ENCODE assay signal across 8 mouse cellular contexts in the genomic region with DNA sequence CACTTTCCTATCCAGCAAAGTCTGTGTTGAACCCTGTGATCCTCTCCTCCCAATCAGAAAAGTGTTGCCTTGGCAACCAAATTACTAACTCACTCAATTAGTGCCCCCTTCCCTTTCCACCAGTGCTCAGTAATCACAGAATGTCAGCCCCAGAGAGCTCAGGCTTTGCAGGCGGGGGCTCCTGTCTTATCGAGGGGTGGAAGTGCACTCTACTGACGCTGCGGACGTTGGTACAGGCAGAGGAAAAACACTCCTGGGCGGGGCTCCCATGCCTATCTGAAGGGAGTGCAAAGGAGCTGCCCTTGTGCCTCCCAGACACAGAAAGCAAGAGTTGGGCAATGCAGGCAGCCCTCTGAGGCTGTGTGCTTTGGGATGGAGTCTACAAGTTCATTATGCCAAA. TPM values are rescaled to one million over a fixed set of nuclear protein-coding genes. Genes with fewer than 3 reads are reported as not detected.
DNase-seq lines count a peak whose midpoint lies in the region; ATAC-seq and TF ChIP-seq lines count a peak whose summit lies in the region.

No protein-coding gene starts in this region.

- peak overlapping the region; percentile 59; the same call in 1 of the 2 replicates for H3K27ac ChIP-seq in heart, embryonic 11.5 days (ENCODE audit: low read depth, low read length)
- peak overlapping the region; percentile 74 for H3K27ac ChIP-seq in forebrain, embryonic 10.5 days
- H3K27ac ChIP-seq in hindbrain, postnatal 0 days: 0 out of 2 replicates have a peak overlapping the region, but pooled peaks have one; percentile 5
- no peak overlapping the region for H3K27ac ChIP-seq in lung, embryonic 16.5 days (ENCODE audit: low read length)

- no peaks in the 10 kb centered on the region for H3K9me3 ChIP-seq in heart, embryonic 11.5 days (replicated peaks; ENCODE audit: control insufficient read depth, low read length)
- H3K9me3 ChIP-seq in forebrain, embryonic 10.5 days: no peaks in the 10 kb centered on the region
- no peaks in the 10 kb centered on the region for H3K9me3 ChIP-seq in hindbrain, postnatal 0 days (ENCODE audit: low read length)
- no peaks in the 10 kb centered on the region for H3K9me3 ChIP-seq in lung, embryonic 16.5 days (ENCODE audit: control insufficient read depth, low read length)

- 0 out of 2 replicates have a peak, but pooled peaks cover 5% of the 10 kb centered on the region for H3K27me3 ChIP-seq in heart, embryonic 11.5 days (ENCODE audit: control insufficient read depth, insufficient read depth, low read length)
- peaks cover 30% of the 10 kb centered on the region for H3K27me3 ChIP-seq in forebrain, embryonic 10.5 days (ENCODE audit: poor library complexity, severe bottlenecking)
- no peaks in the 10 kb centered on the region for H3K27me3 ChIP-seq in hindbrain, postnatal 0 days (ENCODE audit: insufficient read depth, low read length)
- peaks cover 21% of the 10 kb centered on the region for H3K27me3 ChIP-seq in lung, embryonic 16.5 days (ENCODE audit: control insufficient read depth, insufficient read depth, low read depth, low read length)

- no peak for DNase-seq in heart, postnatal 36 days
- peak; percentile 50 to 70 for DNase-seq in adrenal gland, adult (ENCODE audit: inconsistent age in 2 of 2, low spot score in 1 of 2)
- DNase-seq in forebrain, embryonic 10.5 days (ENCODE audit: extremely low spot score, low spot score): peak; percentile 60
- peak; percentile 69 for DNase-seq in hindbrain, postnatal 0 days (ENCODE audit: low spot score)
- DNase-seq in spleen, postnatal 10 days (ENCODE audit: low spot score in 2 of 2): peak; percentile 62 to 80
- DNase-seq in cerebellum, postnatal 14 days: no peak

- peaks cover 41% of the 10 kb centered on the region for H3K4me1 ChIP-seq in heart, embryonic 11.5 days (ENCODE audit: control insufficient read depth, insufficient read depth, low read length)
- peaks cover 51% of the 10 kb centered on the region for H3K4me1 ChIP-seq in forebrain, embryonic 10.5 days
- peaks cover 13% of the 10 kb centered on the region; the same call in 1 of the 2 replicates for H3K4me1 ChIP-seq in hindbrain, postnatal 0 days (ENCODE audit: insufficient read depth, low read length)
- H3K4me1 ChIP-seq in lung, embryonic 16.5 days (replicated peaks; ENCODE audit: control insufficient read depth, insufficient read depth, low read length): peaks cover 14% of the 10 kb centered on the region

- no peak for TF ChIP-seq CTCF in hindbrain, postnatal 0 days (IDR thresholded peaks at IDR 0.05; ENCODE audit: low read depth)

- H3K36me3 ChIP-seq in heart, embryonic 11.5 days (ENCODE audit: control insufficient read depth, insufficient read depth, low read length): no peaks in the 10 kb centered on the region
- no peaks in the 10 kb centered on the region for H3K36me3 ChIP-seq in forebrain, embryonic 10.5 days (replicated peaks)
- no peaks in the 10 kb centered on the region for H3K36me3 ChIP-seq in hindbrain, postnatal 0 days (ENCODE audit: insufficient read depth, low read length)
- no peaks in the 10 kb centered on the region for H3K36me3 ChIP-seq in lung, embryonic 16.5 days (ENCODE audit: control insufficient read depth, insufficient read depth, low read length)

- H3K9ac ChIP-seq in heart, embryonic 11.5 days (ENCODE audit: low read depth, low read length): no peak overlapping the region
- H3K9ac ChIP-seq in hindbrain, postnatal 0 days (replicated peaks; ENCODE audit: low read length): no peak overlapping the region
- no peak overlapping the region for H3K9ac ChIP-seq in lung, embryonic 16.5 days (ENCODE audit: low read length)

- peak; percentile 84 for ATAC-seq in heart, embryonic 11.5 days (replicated peaks; ENCODE audit: insufficient number of reproducible peaks, low FRiP score, low TSS enrichment)
- peak; percentile 63 for ATAC-seq in hindbrain, postnatal 0 days
- peak; percentile 47 for ATAC-seq in lung, embryonic 16.5 days (ENCODE audit: low read depth)

- intact Hi-C loops in heart, postnatal 36 days (cut with DNase I): no loop called here

- H3K4me2 ChIP-seq in heart, embryonic 11.5 days: peak overlapping the region; percentile 54
- peak overlapping the region; percentile 35 for H3K4me2 ChIP-seq in hindbrain, postnatal 0 days (ENCODE audit: low read depth, low read length)
- H3K4me2 ChIP-seq in lung, embryonic 16.5 days (ENCODE audit: low read depth, low read length): peak overlapping the region; percentile 23; the same call in 1 of the 2 replicates

- WGBS in heart, embryonic 11.5 days (ENCODE audit: insufficient replicate concordance): 0% methylated on average over 6 of the region's 6 CpGs
- WGBS in forebrain, embryonic 10.5 days: under 1% methylated on average over 6 of the region's 6 CpGs
- WGBS in hindbrain, postnatal 0 days: 2% methylated on average over 6 of the region's 6 CpGs
- WGBS in lung, embryonic 16.5 days: 3% methylated on average over 6 of the region's 6 CpGs

- 0 out of 2 replicates have a peak overlapping the region, but pooled peaks have one; percentile 8 for H3K4me3 ChIP-seq in heart, embryonic 11.5 days (ENCODE audit: low read depth, low read length)
- peak overlapping the region; percentile 35 for H3K4me3 ChIP-seq in forebrain, embryonic 10.5 days
- no peak overlapping the region for H3K4me3 ChIP-seq in hindbrain, postnatal 0 days (ENCODE audit: low read length)
- no peak overlapping the region for H3K4me3 ChIP-seq in lung, embryonic 16.5 days (ENCODE audit: low read length)

RNA-seq across cellular contexts. Expression of a gene that starts 6.0 kb away (rescaled TPM):
- 3.5 and 3.6 TPM in 2 replicates for polyA plus RNA-seq in heart, embryonic 11.5 days (2014; fragmentation: Nextera tagmentation; extraction: Ambion mirVana)
- 1 to 10 TPM; 4.6 to 6.2 TPM for total RNA-seq in heart, postnatal 36 days (2021)
- 10.9 and 11.8 TPM in 2 replicates for polyA plus RNA-seq in forebrain, embryonic 10.5 days (2016; fragmentation: Nextera tagmentation; extraction: Ambion mirVana)
- 26.6 and 33.8 TPM in 2 replicates for total RNA-seq in hindbrain, postnatal 0 days (2014; rRNA removed)
- 24.4 and 27.0 TPM in 2 replicates for polyA plus RNA-seq in hindbrain, postnatal 0 days (2015; fragmentation: Nextera tagmentation; extraction: Ambion mirVana)
- 8.2 and 9.1 TPM in 2 replicates for polyA plus RNA-seq in lung, embryonic 16.5 days (2015; fragmentation: Nextera tagmentation; extraction: Ambion mirVana)

RNA-seq across cellular contexts. Expression of a gene that starts 12.1 kb away (rescaled TPM):
- polyA plus RNA-seq in heart, embryonic 11.5 days (2014; fragmentation: Nextera tagmentation; extraction: Ambion mirVana): 1.1 and 2.2 TPM in 2 replicates
- total RNA-seq in heart, postnatal 36 days (2021): 1 to 10 TPM; 5.0 to 7.7 TPM
- polyA plus RNA-seq in forebrain, embryonic 10.5 days (2016; fragmentation: Nextera tagmentation; extraction: Ambion mirVana): 5.4 and 5.5 TPM in 2 replicates
- total RNA-seq in hindbrain, postnatal 0 days (2014; rRNA removed): 9.0 and 13.2 TPM in 2 replicates
- 5.8 and 7.3 TPM in 2 replicates for polyA plus RNA-seq in hindbrain, postnatal 0 days (2015; fragmentation: Nextera tagmentation; extraction: Ambion mirVana)
- 2.8 and 3.3 TPM in 2 replicates for polyA plus RNA-seq in lung, embryonic 16.5 days (2015; fragmentation: Nextera tagmentation; extraction: Ambion mirVana)

RNA-seq across cellular contexts. Expression of a gene that starts 34.0 kb away (rescaled TPM):
- polyA plus RNA-seq in heart, embryonic 11.5 days (2014; fragmentation: Nextera tagmentation; extraction: Ambion mirVana): 20.8 and 22.8 TPM in 2 replicates
- 1 to 10 TPM; 1.8 to 2.4 TPM for total RNA-seq in heart, postnatal 36 days (2021)
- 49.7 and 50.9 TPM in 2 replicates for polyA plus RNA-seq in forebrain, embryonic 10.5 days (2016; fragmentation: Nextera tagmentation; extraction: Ambion mirVana)
- 5.4 and 5.5 TPM in 2 replicates for total RNA-seq in hindbrain, postnatal 0 days (2014; rRNA removed)
- 3.9 and 4.4 TPM in 2 replicates for polyA plus RNA-seq in hindbrain, postnatal 0 days (2015; fragmentation: Nextera tagmentation; extraction: Ambion mirVana)
- polyA plus RNA-seq in lung, embryonic 16.5 days (2015; fragmentation: Nextera tagmentation; extraction: Ambion mirVana): 26.8 and 28.6 TPM in 2 replicates

Comparison
In these comparisons a context has a peak if more than half of its experiments do, and no peak if none do; other contexts are left out.
1. H3K4me3 ChIP-seq: peak in heart, embryonic 11.5 days (single experiment) and forebrain, embryonic 10.5 days (single experiment); none in hindbrain, postnatal 0 days (single experiment) and lung, embryonic 16.5 days (single experiment).
2. DNase-seq: peak in adrenal gland, adult (2 of 2), forebrain, embryonic 10.5 days (single experiment), hindbrain, postnatal 0 days (single experiment) and spleen, postnatal 10 days (2 of 2); none in heart, postnatal 36 days (0 of 2) and cerebellum, postnatal 14 days (0 of 2).
3. Peak in every context shown above with its lines, with median percentiles within 50 percentile points of each other: ATAC-seq and H3K4me2 ChIP-seq.